Mouse (Mus musculus): ENCODE data around the gene Myo15.
A peak's percentile ranks its signal among the peaks of the same experiment; 100 is the strongest.
"Not testable (repeated sequence)": the region's sequence is repeated elsewhere in the genome, so short reads cannot be mapped to it uniquely, and the experiment has no call there.

Myo15 gene

DNA sequence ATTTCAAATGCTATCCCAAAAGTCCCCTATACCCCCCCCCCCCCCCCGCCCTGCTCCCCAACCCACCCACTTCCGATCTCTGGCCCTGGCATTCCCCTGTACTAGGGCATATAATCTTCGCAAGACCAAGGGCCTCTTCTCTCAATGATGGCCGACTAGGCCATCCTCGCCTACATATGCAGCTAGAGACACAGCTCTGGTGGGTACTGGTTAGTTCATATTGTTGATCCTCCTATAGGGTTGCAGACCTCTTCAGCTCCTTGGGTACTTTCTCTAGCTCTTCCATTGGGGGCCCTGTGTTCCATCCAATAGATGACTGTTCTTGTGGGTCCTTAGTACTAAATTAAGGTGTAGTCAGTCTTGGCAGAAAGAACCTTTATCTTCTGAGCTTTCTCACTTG is 74.1 kb downstream of the Myo15 start:
- not testable (repeated sequence) for DNase-seq (ENCODE audit: low read depth in 1 of 2, low spot score in 2 of 2)

GRCm38 (mm10) chr11:60545433-60545832 is 76.3 kb downstream of the Myo15 start:
- no peak for DNase-seq (ENCODE audit: low read depth in 1 of 2, low spot score in 2 of 2)

GRCm38 (mm10) chr11:60548112-60548511 is 79.0 kb downstream of the Myo15 start:
- no peak for DNase-seq (ENCODE audit: low read depth in 1 of 2, low spot score in 2 of 2)

DNA sequence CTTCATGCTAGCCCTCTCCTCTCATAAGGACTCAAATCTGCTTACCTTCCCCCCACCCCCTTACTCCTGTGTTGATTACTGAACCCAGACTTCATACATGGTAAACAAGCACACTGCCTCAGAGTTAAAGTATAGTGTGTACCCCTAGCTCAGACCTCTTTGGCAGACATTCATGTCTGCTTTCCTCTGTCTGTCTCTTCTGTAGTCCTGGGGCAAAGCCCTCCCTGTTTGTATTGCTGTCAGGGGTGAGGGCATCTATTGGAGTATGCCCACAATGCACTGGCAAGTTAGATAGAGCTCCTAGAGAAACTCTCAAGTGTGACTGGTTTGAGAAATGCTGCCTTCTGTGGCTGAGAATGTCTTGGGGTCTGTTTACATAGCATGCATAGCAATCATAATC is 84.0 kb downstream of the Myo15 start:
- no peak for DNase-seq (ENCODE audit: low read depth in 1 of 2, low spot score in 2 of 2)

DNA sequence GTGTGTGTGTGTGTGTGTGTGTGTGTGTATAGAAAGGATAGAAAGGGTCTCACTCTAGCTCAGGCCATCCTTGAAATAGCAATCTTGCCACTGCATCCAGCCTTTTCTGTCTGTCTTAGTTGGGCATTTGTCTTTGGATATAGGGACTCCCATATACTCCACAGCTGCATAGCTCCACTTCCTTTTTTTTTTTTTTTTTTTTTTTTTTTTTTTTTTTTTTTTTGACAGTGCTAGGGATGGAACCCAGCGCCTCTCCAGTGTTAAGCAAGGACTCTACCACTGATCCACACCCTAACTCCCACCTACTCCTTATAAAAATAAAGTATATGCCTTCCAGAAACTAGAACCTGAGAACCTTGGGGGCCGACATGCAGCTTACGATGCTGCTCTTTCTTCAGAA is 88.5 kb downstream of the Myo15 start:
- DNase-seq (ENCODE audit: low read depth in 1 of 2, low spot score in 2 of 2), result no peak

DNA sequence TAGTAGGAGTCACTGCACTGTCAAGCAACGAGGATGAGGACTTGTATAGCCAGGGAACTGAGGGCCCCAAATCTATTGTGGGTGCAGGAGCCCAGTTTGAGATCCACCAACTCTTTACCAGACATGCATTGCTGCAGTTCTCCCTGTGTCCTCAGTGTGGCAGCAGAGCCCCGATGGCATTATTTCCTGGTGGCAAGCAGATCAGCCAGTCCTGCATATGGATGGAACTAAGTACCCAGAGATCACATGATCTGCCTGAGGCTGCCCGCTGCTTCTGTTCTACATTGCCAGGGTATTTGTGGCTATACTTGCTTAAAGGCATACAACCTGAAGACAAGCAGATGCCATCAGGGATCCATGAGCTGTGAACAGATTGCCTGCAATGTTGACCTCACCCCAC is 90.2 kb downstream of the Myo15 start:
- peak; percentile 9 to 37 for DNase-seq (ENCODE audit: low read depth in 1 of 2, low spot score in 2 of 2)

GRCm38 (mm10) chr11:60574006-60574405 is 104.9 kb downstream of the Myo15 start:
- DNase-seq (ENCODE audit: low read depth in 1 of 2, low spot score in 2 of 2), result not testable (repeated sequence)

Measured in monocyte, adult 2 months (primary cell).